Mouse (Mus musculus) olfactory bulb, adult 2 months (tissue): ENCODE data around the gene Efnb3. TPM values are rescaled to one million over a fixed set of nuclear protein-coding genes. Genes with fewer than 3 reads are reported as not detected.
A peak's percentile ranks its signal among the peaks of the same experiment; 100 is the strongest.

Experiments
- H3K27ac ChIP-seq: fragments of 200-500 bp; 2 replicates; pipeline ENCODE4 v1.5.1; 2012; ENCODE audit warnings: low read depth, low read length; ENCODE audit not compliant: insufficient read depth
- H3K4me1 ChIP-seq: fragments of 200-500 bp; 2 replicates; pipeline ENCODE4 v1.6.1; 2012; ENCODE audit warnings: low read length; ENCODE audit not compliant: control insufficient read depth, insufficient read depth
- H3K4me3 ChIP-seq: fragments of 200-500 bp; 2 replicates; pipeline ENCODE4 v1.5.1; 2012; ENCODE audit warnings: mild to moderate bottlenecking, low read depth, low read length, moderate library complexity; ENCODE audit not compliant: insufficient read depth
- CTCF ChIP-seq: fragments of 200-500 bp; IDR thresholded peaks from 2 replicates; pipeline ENCODE4 v1.5.1; 2012; ENCODE audit warnings: low read depth, mild to moderate bottlenecking, low read length, moderate library complexity; ENCODE audit not compliant: insufficient read depth
- POLR2A ChIP-seq: fragments of 200-500 bp; IDR thresholded peaks from 2 replicates; pipeline ENCODE4 v1.6.1; 2012; ENCODE audit warnings: mild to moderate bottlenecking, low read depth, low read length, moderate library complexity; ENCODE audit not compliant: insufficient read depth
- WGBS: fragments of 180-500 bp; shearing (Covaris S2); methylation state at CpG from one replicate; pipeline ENCODE4 v1.1.7; 2018; 5-methylcytosine and 5-hydroxymethylcytosine counted together
- polyA plus RNA-seq: library from polyadenylated mRNA; stranded (reverse); fragments of >200 nt; gene quantifications from 2 replicates; pipeline ENCODE4 v1.2.4, GENCODE M21; 2012; ENCODE audit warnings: low replicate concordance; ENCODE audit not compliant: missing spikeins, insufficient read depth, insufficient read length

Efnb3 gene
- polyA plus RNA-seq, 1 experiment = not detected

- peak overlapping the region; percentile 69; the same call in 1 of the 2 replicates for H3K27ac ChIP-seq
- WGBS = 53% methylated on average over 8 of the region's 8 CpGs
- peak overlapping the region; percentile 82 for H3K4me3 ChIP-seq
Observed at GRCm38 (mm10) chr11:69603516-69603915, 43.5 kb upstream of the Efnb3 start.

GRCm38 (mm10) chr11:69601768-69602167 lies 41.8 kb upstream of the Efnb3 start:
- no peak overlapping the region for H3K4me3 ChIP-seq
- H3K27ac ChIP-seq = no peak overlapping the region
- H3K4me1 ChIP-seq = peaks cover 19% of the 10 kb centered on the region
- no peak for TF ChIP-seq POLR2A
- no peak for TF ChIP-seq CTCF
- WGBS = 51% methylated on average over 3 of the region's 3 CpGs

More at GRCm38 (mm10) chr11:69603516-69603915, 43.5 kb upstream of the Efnb3 start:
- TF ChIP-seq POLR2A (no peak), CTCF (no peak)
- peaks cover 19% of the 10 kb centered on the region for H3K4me1 ChIP-seq

GRCm38 (mm10) chr11:69600098-69600497 lies 40.1 kb upstream of the Efnb3 start:
- TF ChIP-seq POLR2A = no peak
- no peak for TF ChIP-seq CTCF
- 22% methylated on average over 6 of the region's 6 CpGs for WGBS
- 0 out of 2 replicates have a peak overlapping the region, but pooled peaks have one; percentile 46 for H3K27ac ChIP-seq

GRCm38 (mm10) chr11:69599436-69599835 lies 39.4 kb upstream of the Efnb3 start:
- Histone ChIP-seq H3K4me1 (peaks cover 15% of the 10 kb centered on the region), H3K27ac (no peak overlapping the region), H3K4me3 (no peak overlapping the region)
- TF ChIP-seq POLR2A (no peak), CTCF (no peak)
- WGBS = 34% methylated on average over 9 of the region's 9 CpGs

More at GRCm38 (mm10) chr11:69600098-69600497, 40.1 kb upstream of the Efnb3 start:
- peaks cover 15% of the 10 kb centered on the region for H3K4me1 ChIP-seq
- H3K4me3 ChIP-seq = no peak overlapping the region

- H3K27ac ChIP-seq = no peak overlapping the region
- H3K4me1 ChIP-seq = peaks cover 6% of the 10 kb centered on the region; the same call in 1 of the 2 replicates
- 99% methylated on average over 6 of the region's 6 CpGs for WGBS
- TF ChIP-seq CTCF = no peak
- no peak for TF ChIP-seq POLR2A
- H3K4me3 ChIP-seq = no peak overlapping the region
Observed at GRCm38 (mm10) chr11:69594853-69595252, 34.8 kb upstream of the Efnb3 start.

GRCm38 (mm10) chr11:69592799-69593198 lies 32.8 kb upstream of the Efnb3 start:
- TF ChIP-seq POLR2A (no peak), CTCF (no peak)
- Histone ChIP-seq H3K27ac (no peak overlapping the region), H3K4me1 (no peaks in the 10 kb centered on the region), H3K4me3 (no peak overlapping the region)
- WGBS = 65% methylated on average over 4 of the region's 4 CpGs

GRCm38 (mm10) chr11:69591899-69592637 lies 32.1 kb upstream of the Efnb3 start:
- WGBS = 25% methylated on average over 7 of the region's 7 CpGs
- Histone ChIP-seq H3K4me3 (no peak overlapping the region), H3K27ac (0 out of 2 replicates have a peak overlapping the region, but pooled peaks have one; percentile 24), H3K4me1 (no peaks in the 10 kb centered on the region)
- no peak for TF ChIP-seq CTCF

GRCm38 (mm10) chr11:69591424-69591823 lies 31.4 kb upstream of the Efnb3 start:
- WGBS = 90% methylated on average over 3 of the region's 3 CpGs
- Histone ChIP-seq H3K4me3 (no peak overlapping the region), H3K27ac (no peak overlapping the region; the same call in 1 of the 2 replicates), H3K4me1 (no peaks in the 10 kb centered on the region)
- no peak for TF ChIP-seq POLR2A
- no peak for TF ChIP-seq CTCF

- TF ChIP-seq CTCF (no peak), POLR2A (no peak)
- H3K4me3 ChIP-seq = no peak overlapping the region
- WGBS = 92% methylated on average over 8 of the region's 8 CpGs
- no peak overlapping the region for H3K27ac ChIP-seq
- H3K4me1 ChIP-seq = no peaks in the 10 kb centered on the region
Observed at GRCm38 (mm10) chr11:69590622-69591021, 30.6 kb upstream of the Efnb3 start.
